Mouse (Mus musculus) MEL (cell line): ENCODE results near the gene Ppp1r8. TPM values are rescaled to one million over a fixed set of nuclear protein-coding genes. Genes with fewer than 3 reads are reported as not detected.

Experiments
- DNase-seq: peaks from one replicate; pipeline ENCODE4 v3.0.0; 2011; ENCODE audit warnings: low read depth, low spot score
- H3K27ac ChIP-seq: 2 replicates; pipeline ENCODE4 v1.5.1; 2012; ENCODE audit warnings: low read depth, mild to moderate bottlenecking, control low read depth, low read length, moderate library complexity; ENCODE audit not compliant: control insufficient read depth
- H3K27me3 ChIP-seq, 2 experiments: fragments of 150-350 bp in 1 of 2; sonication (generic) in 1 of 2; 2 replicates each; pipeline ENCODE4 v1.6.1; 2012; ENCODE audit warnings: low read length in 2 of 2, mild to moderate bottlenecking in 2 of 2, improper control_type of control experiment in 1 of 2, moderate library complexity in 1 of 2; ENCODE audit not compliant: insufficient read depth in 2 of 2, control insufficient read depth in 1 of 2
- H3K36me3 ChIP-seq, 2 experiments: 2 replicates each; pipeline ENCODE4 v1.6.1; 2012 to 2014; ENCODE audit warnings: low read length in 2 of 2, improper control_type of control experiment in 1 of 2, inconsistent platforms in 1 of 2, mild to moderate bottlenecking in 1 of 2; ENCODE audit not compliant: insufficient read depth in 2 of 2, control insufficient read depth in 1 of 2
- H3K4me1 ChIP-seq, 2 experiments: fragments of 150-350 bp in 1 of 2; sonication (generic) in 1 of 2; 2 replicates each; pipeline ENCODE4 v1.6.1; 2012; ENCODE audit warnings: low read length in 2 of 2, improper control_type of control experiment in 1 of 2, mild to moderate bottlenecking in 1 of 2; ENCODE audit not compliant: insufficient read depth in 2 of 2, control insufficient read depth in 1 of 2
- H3K4me3 ChIP-seq, 2 experiments: fragments of 150-350 bp in 1 of 2; sonication (generic) in 1 of 2; 2 replicates each; pipeline ENCODE4 v1.5.1; 2012; ENCODE audit warnings: low read depth in 2 of 2, low read length in 2 of 2, mild to moderate bottlenecking in 2 of 2, moderate library complexity in 2 of 2, control low read depth in 1 of 2, improper control_type of control experiment in 1 of 2; ENCODE audit not compliant: control insufficient read depth in 1 of 2, insufficient read depth in 1 of 2
- H3K79me2 ChIP-seq: 2 replicates; pipeline ENCODE4 v1.6.1; 2012; ENCODE audit warnings: mild to moderate bottlenecking, low read length, moderate library complexity; ENCODE audit not compliant: control insufficient read depth, poor library complexity, insufficient read depth
- H3K9ac ChIP-seq: 2 replicates; pipeline ENCODE4 v1.6.1; 2012; ENCODE audit warnings: low read depth, mild to moderate bottlenecking, control low read depth, low read length, moderate library complexity; ENCODE audit not compliant: control insufficient read depth, poor library complexity, severe bottlenecking
- H3K9me3 ChIP-seq: fragments of 150-350 bp; sonication (generic); replicated peaks from 2 replicates; pipeline ENCODE4 v1.6.1; 2012; ENCODE audit warnings: mild to moderate bottlenecking, low read length, improper control_type of control experiment, moderate library complexity; ENCODE audit not compliant: insufficient read depth
- BHLHE40 ChIP-seq: IDR thresholded peaks from 2 replicates; pipeline ENCODE4 v1.6.1; 2012; ENCODE audit warnings: low read depth, mild to moderate bottlenecking, inconsistent platforms, low read length, improper control_type of control experiment, borderline replicate concordance
- CHD1 ChIP-seq: IDR thresholded peaks from 2 replicates; pipeline ENCODE4 v1.6.1; 2012; ENCODE audit warnings: low read depth, mild to moderate bottlenecking, inconsistent platforms, low read length, improper control_type of control experiment
- CHD2 ChIP-seq: IDR thresholded peaks from 2 replicates; pipeline ENCODE4 v1.6.1; 2011; ENCODE audit warnings: low read length, improper control_type of control experiment
- CTCF ChIP-seq, 3 experiments: IDR thresholded peaks in 2 of 3; conservative IDR thresholded peaks in 1 of 3; 2 replicates each; pipeline ENCODE4 v1.5.1; 2011 to 2012; ENCODE audit warnings: low read length in 3 of 3, low read depth in 2 of 3, mild to moderate bottlenecking in 2 of 3, improper control_type of control experiment in 1 of 3, inconsistent platforms in 1 of 3, mixed read lengths in 1 of 3, moderate library complexity in 1 of 3; ENCODE audit not compliant: control insufficient read depth in 1 of 3, insufficient read depth in 1 of 3, poor library complexity in 1 of 3, severe bottlenecking in 1 of 3
- E2F4 ChIP-seq: IDR thresholded peaks from 2 replicates; pipeline ENCODE4 v1.6.1; 2011; ENCODE audit warnings: low read depth, low read length, improper control_type of control experiment, borderline replicate concordance
- ELF1 ChIP-seq: IDR thresholded peaks from 2 replicates; pipeline ENCODE4 v1.6.1; 2014; ENCODE audit warnings: low read depth, mild to moderate bottlenecking, inconsistent platforms, low read length, improper control_type of control experiment, moderate library complexity
- EP300 ChIP-seq, 2 experiments: IDR thresholded peaks; 2 replicates each; pipeline ENCODE4 v1.6.1; 2011; ENCODE audit warnings: improper control_type of control experiment in 2 of 2, low read length in 2 of 2, low read depth in 1 of 2, mild to moderate bottlenecking in 1 of 2
- ETS1 ChIP-seq: IDR thresholded peaks from 2 replicates; pipeline ENCODE4 v1.6.1; 2012; ENCODE audit warnings: low read depth, mild to moderate bottlenecking, inconsistent platforms, low read length, improper control_type of control experiment, moderate library complexity
- GABPA ChIP-seq: IDR thresholded peaks from 2 replicates; pipeline ENCODE4 v1.6.1; 2012; ENCODE audit warnings: low read depth, mild to moderate bottlenecking, inconsistent platforms, low read length, improper control_type of control experiment, moderate library complexity
- GATA1 ChIP-seq: IDR thresholded peaks from 2 replicates; pipeline ENCODE4 v1.6.1; 2011; ENCODE audit warnings: low read depth, low read length, improper control_type of control experiment
- MAX ChIP-seq: IDR thresholded peaks from 2 replicates; pipeline ENCODE4 v1.6.1; 2011; ENCODE audit warnings: low read length, improper control_type of control experiment
- MAZ ChIP-seq: IDR thresholded peaks from 2 replicates; pipeline ENCODE4 v1.6.1; 2012; ENCODE audit warnings: low read depth, mild to moderate bottlenecking, inconsistent platforms, low read length, improper control_type of control experiment
- MYB ChIP-seq: IDR thresholded peaks from 2 replicates; pipeline ENCODE4 v1.6.1; 2011; ENCODE audit warnings: mild to moderate bottlenecking, low read depth, low read length, improper control_type of control experiment
- MYC ChIP-seq: IDR thresholded peaks from 2 replicates; pipeline ENCODE4 v1.6.1; 2011; ENCODE audit warnings: low read depth, mild to moderate bottlenecking, low read length, improper control_type of control experiment, moderate library complexity
- NRF1 ChIP-seq: IDR thresholded peaks from 2 replicates; pipeline ENCODE4 v1.6.1; 2014; ENCODE audit warnings: low read depth, mild to moderate bottlenecking, inconsistent platforms, low read length, improper control_type of control experiment, moderate library complexity; ENCODE audit not compliant: poor library complexity, insufficient read depth, severe bottlenecking
- POLR2A ChIP-seq, 2 experiments: IDR thresholded peaks; 2 replicates each; pipeline ENCODE4 v1.6.1; 2011 to 2012; ENCODE audit warnings: low read length in 2 of 2, mild to moderate bottlenecking in 2 of 2, control low read depth in 1 of 2, improper control_type of control experiment in 1 of 2, low read depth in 1 of 2, moderate library complexity in 1 of 2; ENCODE audit not compliant: control insufficient read depth in 1 of 2, insufficient read depth in 1 of 2, poor library complexity in 1 of 2
- POLR2AphosphoS2 ChIP-seq: IDR thresholded peaks from 2 replicates; pipeline ENCODE4 v1.6.1; 2011; ENCODE audit warnings: low read length, improper control_type of control experiment
- POLR2AphosphoS5 ChIP-seq: IDR thresholded peaks from 2 replicates; pipeline ENCODE4 v1.6.1; 2012; ENCODE audit warnings: low read depth, borderline replicate concordance, mild to moderate bottlenecking, inconsistent platforms, low read length, moderate library complexity, mixed read lengths
- RCOR1 ChIP-seq: IDR thresholded peaks from 2 replicates; pipeline ENCODE4 v1.6.1; 2012; ENCODE audit warnings: low read depth, mild to moderate bottlenecking, inconsistent platforms, low read length, improper control_type of control experiment
- SIN3A ChIP-seq: IDR thresholded peaks from 2 replicates; pipeline ENCODE4 v1.6.1; 2012; ENCODE audit warnings: low read length, improper control_type of control experiment, inconsistent platforms
- TAL1 ChIP-seq: IDR thresholded peaks from 2 replicates; pipeline ENCODE4 v1.6.1; 2012; ENCODE audit warnings: mild to moderate bottlenecking, inconsistent platforms, low read length, moderate library complexity, mixed read lengths
- TCF12 ChIP-seq: IDR thresholded peaks from 2 replicates; pipeline ENCODE4 v1.6.1; 2014; ENCODE audit warnings: low read depth, mild to moderate bottlenecking, inconsistent platforms, low read length, improper control_type of control experiment, moderate library complexity
- USF1 ChIP-seq: IDR thresholded peaks from 2 replicates; pipeline ENCODE4 v1.6.1; 2014; ENCODE audit warnings: low read depth, mild to moderate bottlenecking, inconsistent platforms, low read length, improper control_type of control experiment, moderate library complexity
- ZC3H11A ChIP-seq: IDR thresholded peaks from 2 replicates; pipeline ENCODE4 v1.6.1; 2012; ENCODE audit warnings: low read depth, mild to moderate bottlenecking, inconsistent platforms, low read length, improper control_type of control experiment
- ZNF384 ChIP-seq: IDR thresholded peaks from 2 replicates; pipeline ENCODE4 v1.6.1; 2012; ENCODE audit warnings: low read depth, mild to moderate bottlenecking, inconsistent platforms, low read length, improper control_type of control experiment
- polyA plus RNA-seq, 2 experiments: library from polyadenylated mRNA; stranded (reverse) in 1 of 2; unstranded in 1 of 2; fragments of >175 nt in 1 of 2; fragments of >200 nt in 1 of 2; gene quantifications; 2 replicates each; pipeline versions ENCODE4 v1.2.1 to v1.2.4; 2012; ENCODE audit warnings: low replicate concordance in 2 of 2, low read depth in 1 of 2; ENCODE audit not compliant: insufficient read length in 2 of 2, insufficient read depth in 1 of 2, missing spikeins in 1 of 2
- total RNA-seq: library from RNA; depleted of rRNA; stranded (reverse); fragments of 300-350 nt; gene quantifications from 2 replicates; pipeline ENCODE4 v1.2.3, GENCODE M21; 2012

The Ppp1r8 gene
- total and polyA plus RNA-seq, 3 experiments = 83.6 to 103 TPM; not detected in 1

DNA sequence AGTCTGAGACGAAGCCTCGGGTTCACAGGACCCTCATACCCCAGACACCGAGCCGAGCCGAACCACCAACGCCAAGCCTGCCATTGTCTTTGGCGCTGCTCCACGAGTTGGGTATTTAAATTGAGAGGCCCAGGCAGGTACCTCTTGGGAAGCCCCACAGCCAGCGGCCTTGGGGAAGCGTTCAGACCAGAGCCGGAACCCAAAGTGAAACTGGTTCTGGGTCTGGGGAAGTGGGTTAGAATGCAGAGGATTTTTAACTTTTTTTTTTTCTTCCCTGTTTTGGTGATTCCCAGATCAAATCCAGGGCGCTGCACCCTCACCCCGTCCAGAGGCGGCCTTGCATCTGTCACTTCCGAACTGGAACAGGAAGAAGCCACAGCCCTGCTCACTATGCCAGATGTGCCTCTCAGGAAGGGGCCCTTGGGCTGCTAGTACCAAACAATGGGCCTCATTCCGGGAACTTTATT, 40.8 kb downstream of the Ppp1r8 start (continued):
- no peak for TF ChIP-seq ZC3H11A
- no peak for TF ChIP-seq MYB

- Histone ChIP-seq H3K36me3 (peaks cover 0 to 26% of the 10 kb centered on the region in 2 experiments; a peak in 2 of 4 replicates), H3K4me3 (peak overlapping the region; percentile 67), H3K27me3 (no peaks in the 10 kb centered on the region), H3K79me2 (no peaks in the 10 kb centered on the region; the same call in 1 of the 2 replicates), H3K9ac (peak overlapping the region; percentile 78), H3K4me1 (peaks cover 13 to 36% of the 10 kb centered on the region in 2 experiments), H3K27ac (peak overlapping the region; percentile 87), H3K9me3 (no peaks in the 10 kb centered on the region)
- DNase-seq = peak; percentile 75
- TF ChIP-seq BHLHE40 (no peak), GABPA (no peak), POLR2AphosphoS5 (no peak), CTCF (IDR thresholded peaks at IDR 0.05 in 2 of 3, conservative IDR thresholded peaks at IDR 0.05 in 1 of 3; ENCODE audit: control insufficient read depth in 1 of 3, insufficient read depth in 1 of 3, low read depth in 2 of 3, low read length in 3 of 3, poor library complexity in 1 of 3, severe bottlenecking in 1 of 3) (no peak), NRF1 (no peak), TAL1 (peak; percentile 80), MYC (peak; percentile 38; the same call in 1 of the 2 replicates), POLR2A (IDR thresholded peaks at IDR 0.05; ENCODE audit: control insufficient read depth in 1 of 2, insufficient read depth in 1 of 2, low read depth in 1 of 2, low read length in 2 of 2, poor library complexity in 1 of 2) (no peak), EP300 (IDR thresholded peaks at IDR 0.05; ENCODE audit: low read depth in 1 of 2, low read length in 2 of 2) (peak; percentile 51 to 81; a peak in 3 of 4 replicates), CHD1 (no peak), MAZ (peak; percentile 59), E2F4 (no peak), ELF1 (no peak), RCOR1 (0 out of 2 replicates have a peak, but pooled peaks have one; percentile 24), MAX (0 out of 2 replicates have a peak, but pooled peaks have one; percentile 45), SIN3A (peak; percentile 60), ETS1 (0 out of 2 replicates have a peak, but pooled peaks have one; percentile 49), POLR2AphosphoS2 (peak; percentile 32; the same call in 1 of the 2 replicates), CHD2 (no peak), USF1 (no peak), MYB (no peak), ZNF384 (no peak; the same call in 1 of the 2 replicates), TCF12 (peak; percentile 87), ZC3H11A (no peak), GATA1 (peak; percentile 70)
Observed at GRCm38 (mm10) chr4:132801176-132802077, 41.5 kb downstream of the Ppp1r8 start.
